Mouse (Mus musculus): ENCODE measurements at regions not wholly inside any gene's neighbourhood (a gene's known extent, or its start where the extent isn't known, plus 50 kb on each side); places are given as distances from the start of the nearest gene placed in this dataset.

DNA sequence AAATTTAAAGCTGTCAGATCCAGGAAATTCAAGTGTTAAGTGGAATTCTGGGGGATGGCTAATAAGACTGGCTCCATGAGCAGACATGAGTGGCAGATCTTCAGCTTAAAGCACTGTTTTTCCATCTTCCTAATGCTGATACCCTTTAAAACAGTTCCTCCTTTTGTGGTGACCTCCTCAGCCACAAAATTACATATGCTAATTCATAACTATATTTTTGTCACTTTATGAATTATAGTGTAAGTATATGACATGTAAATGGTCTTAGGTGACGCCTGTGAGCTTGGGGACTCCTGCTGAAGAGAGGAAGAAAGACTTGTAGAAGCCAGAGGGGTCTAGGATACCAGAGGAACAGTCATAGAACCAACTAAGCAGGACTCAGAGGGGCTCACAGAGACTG is 95.2 kb downstream of the Dusp6 start:
- no peak for TF ChIP-seq CTCF (IDR thresholded peaks at IDR 0.05; ENCODE audit: low read depth, low read length)
- no peak for TF ChIP-seq EP300 (IDR thresholded peaks at IDR 0.05; ENCODE audit: insufficient read depth, low read depth, low read length)
- TF ChIP-seq POLR2A (IDR thresholded peaks at IDR 0.05; ENCODE audit: insufficient read depth, low read length), result no peak

Measured in ES-Bruce4 (cell line).